Mouse (Mus musculus) T-helper 2 cell (primary cell): ENCODE data around the gene Celf1.

Experiments
- in situ Hi-C: fragments of 300-600 bp; cut with MboI, MseI; formaldehyde crosslinking; loops from one replicate; pipeline ENCODE4 v1.15.1; 2025; ENCODE audit warnings: high pct_unique_total_duplicates

Gene Celf1

DNA sequence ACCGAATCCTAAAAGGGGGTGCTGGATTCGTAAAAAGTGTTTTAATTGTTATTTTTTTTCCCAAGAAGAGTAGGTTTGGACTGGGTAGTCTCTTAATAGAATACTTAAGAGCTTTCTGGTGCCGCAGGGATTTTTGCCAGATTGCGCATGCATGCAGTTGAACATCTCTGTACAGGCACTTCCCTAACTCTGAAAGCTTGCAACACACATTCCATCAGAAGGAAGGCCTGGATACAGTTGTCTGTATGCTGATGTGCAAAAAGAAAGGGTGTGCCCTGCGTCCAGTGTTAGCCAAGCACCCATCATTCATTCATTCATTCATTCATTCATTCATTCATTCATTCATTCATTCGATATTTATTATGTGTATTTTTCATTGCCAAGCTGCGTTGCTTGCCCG lies 432 bp upstream of the Celf1 start:
- in situ Hi-C loops, result no loop called here

GRCm38 (mm10) chr2:90941744-90942143 lies 1.6 kb downstream of the Celf1 start:
- in situ Hi-C loops, result no loop called here

- in situ Hi-C loops, result no loop called here
Measured at GRCm38 (mm10) chr2:90950149-90950548, 10.0 kb downstream of the Celf1 start.

GRCm38 (mm10) chr2:90950582-90951194 lies 10.5 kb downstream of the Celf1 start:
- in situ Hi-C loops, result no loop called here

- in situ Hi-C loops, result no loop called here
Measured at GRCm38 (mm10) chr2:90953461-90953860, 13.3 kb downstream of the Celf1 start.

GRCm38 (mm10) chr2:90956053-90956452 lies 15.9 kb downstream of the Celf1 start:
- in situ Hi-C loops, result no loop called here

- in situ Hi-C loops, result no loop called here
Measured at GRCm38 (mm10) chr2:90958856-90959255, 18.7 kb downstream of the Celf1 start.

- in situ Hi-C loops, result no loop called here
Measured at GRCm38 (mm10) chr2:90960012-90960411, 19.8 kb downstream of the Celf1 start.

GRCm38 (mm10) chr2:90963304-90963703 lies 23.1 kb downstream of the Celf1 start:
- in situ Hi-C loops, result no loop called here

DNA sequence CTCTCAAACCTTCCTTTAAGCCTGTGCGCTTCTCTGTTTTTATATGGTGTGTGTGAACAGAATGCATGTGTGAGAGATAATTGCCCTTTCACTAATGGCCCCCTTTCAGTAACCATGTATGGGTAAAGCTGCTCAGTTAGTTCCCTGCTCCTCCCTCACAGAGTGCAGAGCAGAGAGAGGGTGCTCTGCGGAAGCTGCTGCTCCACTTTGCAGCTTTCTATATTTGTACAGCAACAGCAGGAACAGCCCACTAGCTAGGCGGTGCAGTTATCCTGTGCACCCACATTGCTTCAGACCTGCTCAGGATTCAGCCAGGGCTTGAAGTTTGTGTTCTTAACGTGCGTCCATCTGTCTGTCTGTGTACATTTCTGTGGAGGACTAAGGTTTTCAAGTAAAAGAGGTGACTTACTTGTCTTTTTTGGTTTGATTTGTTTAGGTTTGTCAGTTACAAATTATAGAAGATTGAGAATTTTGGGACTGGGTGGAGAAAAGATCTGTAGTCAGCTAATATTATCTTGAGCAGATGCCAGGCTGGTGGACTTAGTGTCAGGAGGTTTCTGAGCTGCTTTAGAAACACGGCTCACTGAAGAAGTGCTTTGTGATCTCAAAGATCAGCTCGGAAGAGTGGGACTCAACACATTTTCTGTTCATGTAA lies 24.8 kb downstream of the Celf1 start:
- in situ Hi-C loops, result no loop called here

DNA sequence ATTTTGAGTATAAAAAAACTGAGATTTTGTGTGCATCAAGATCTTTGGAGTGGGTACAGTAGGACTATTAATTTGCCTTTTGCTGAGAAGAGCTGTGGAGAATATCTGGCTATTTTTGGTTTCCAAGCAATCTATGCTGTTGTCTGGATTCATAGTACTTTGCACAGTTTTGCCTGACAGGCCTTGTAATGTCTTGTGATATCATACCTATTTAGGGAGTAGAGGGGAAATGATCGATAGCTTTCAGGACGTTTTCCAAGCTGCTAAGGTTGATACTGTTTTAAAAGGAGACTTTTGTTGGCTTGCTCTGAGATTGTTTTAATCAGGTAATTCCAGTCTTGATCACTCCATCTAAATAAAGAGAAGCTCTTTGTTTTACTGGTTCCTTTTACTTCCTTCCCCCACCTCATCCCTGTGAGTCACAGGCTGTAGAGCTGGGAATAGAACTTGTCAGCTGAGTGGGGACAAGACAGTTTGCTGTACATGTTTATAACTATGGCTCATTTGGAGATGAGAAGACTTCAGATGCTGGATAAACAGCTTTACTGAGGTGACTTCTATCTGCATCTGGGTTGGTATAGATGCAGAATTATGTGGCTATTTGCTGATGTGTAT lies 25.4 kb downstream of the Celf1 start:
- in situ Hi-C loops, result no loop called here

- in situ Hi-C loops, result no loop called here
Measured at GRCm38 (mm10) chr2:90970606-90971005, 30.4 kb downstream of the Celf1 start.

- in situ Hi-C loops, result no loop called here
Measured at GRCm38 (mm10) chr2:90974101-90974500, 33.9 kb downstream of the Celf1 start.

GRCm38 (mm10) chr2:90975181-90975835 lies 35.1 kb downstream of the Celf1 start:
- in situ Hi-C loops, result no loop called here

DNA sequence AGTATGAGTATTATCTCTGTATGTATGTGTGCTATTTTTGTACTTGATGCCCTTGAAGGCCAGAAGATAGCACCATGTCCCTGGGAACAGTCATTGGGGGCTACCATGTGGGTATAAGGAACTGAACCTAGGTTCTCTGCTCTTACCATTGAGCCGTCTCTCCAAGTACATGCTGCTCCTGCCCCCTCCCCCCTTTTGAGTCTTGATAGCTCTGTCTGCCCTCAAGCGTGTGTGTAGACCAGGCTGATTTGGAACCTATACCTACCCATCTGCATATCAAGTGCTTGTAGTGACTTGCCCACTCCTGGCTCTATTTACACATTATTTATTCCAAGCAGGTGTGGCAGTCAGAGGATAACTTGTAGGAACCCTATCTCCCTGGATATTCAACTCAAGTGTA lies 36.4 kb downstream of the Celf1 start:
- in situ Hi-C loops, result no loop called here

DNA sequence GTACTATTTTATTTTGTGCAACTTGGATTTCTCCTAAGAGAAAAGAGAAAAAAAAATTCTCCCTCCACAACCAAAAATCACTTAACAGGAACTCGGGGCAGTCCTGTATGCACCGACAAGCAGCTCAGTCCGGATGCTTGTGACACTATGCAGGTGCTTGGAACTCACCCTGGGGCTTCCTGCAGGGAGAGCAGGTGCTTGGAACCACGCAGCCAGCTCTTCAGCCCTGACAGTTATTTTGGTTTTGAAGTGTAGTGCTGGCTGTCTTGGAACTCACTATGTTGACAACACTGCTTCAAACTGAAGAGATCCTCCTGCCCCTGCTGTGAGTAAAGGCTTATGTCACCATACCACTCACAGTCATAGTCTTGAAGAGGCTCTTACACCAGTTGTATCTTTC lies 37.1 kb downstream of the Celf1 start:
- in situ Hi-C loops, result no loop called here

GRCm38 (mm10) chr2:90986055-90986454 lies 45.9 kb downstream of the Celf1 start:
- in situ Hi-C loops, result no loop called here

- in situ Hi-C loops, result no loop called here
Measured at GRCm38 (mm10) chr2:91008536-91008935, 68.4 kb downstream of the Celf1 start.

DNA sequence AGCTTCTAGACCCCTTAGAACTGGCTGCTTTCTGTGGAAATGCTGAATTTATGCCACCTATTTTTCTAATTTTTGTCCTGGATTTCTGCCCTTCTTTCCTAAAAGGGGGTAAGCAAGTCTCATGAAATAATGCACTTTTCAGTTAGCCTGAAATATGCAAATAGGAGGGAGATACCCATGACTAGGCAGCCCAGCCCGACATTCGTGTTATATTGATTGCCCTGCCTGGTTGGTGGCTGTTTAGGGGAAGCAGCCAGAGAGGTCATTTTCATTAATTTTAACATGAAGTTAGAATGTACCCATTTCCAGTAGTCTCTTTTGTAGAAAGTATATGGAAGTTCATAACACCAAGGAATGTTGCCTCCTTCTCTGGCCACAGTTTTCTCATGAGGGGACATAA lies 73.7 kb downstream of the Celf1 start:
- in situ Hi-C loops, result no loop called here

- in situ Hi-C loops, result no loop called here
Measured at GRCm38 (mm10) chr2:91015386-91015785, 75.2 kb downstream of the Celf1 start.

GRCm38 (mm10) chr2:91018061-91018788 lies 78.0 kb downstream of the Celf1 start:
- in situ Hi-C loops, result no loop called here

DNA sequence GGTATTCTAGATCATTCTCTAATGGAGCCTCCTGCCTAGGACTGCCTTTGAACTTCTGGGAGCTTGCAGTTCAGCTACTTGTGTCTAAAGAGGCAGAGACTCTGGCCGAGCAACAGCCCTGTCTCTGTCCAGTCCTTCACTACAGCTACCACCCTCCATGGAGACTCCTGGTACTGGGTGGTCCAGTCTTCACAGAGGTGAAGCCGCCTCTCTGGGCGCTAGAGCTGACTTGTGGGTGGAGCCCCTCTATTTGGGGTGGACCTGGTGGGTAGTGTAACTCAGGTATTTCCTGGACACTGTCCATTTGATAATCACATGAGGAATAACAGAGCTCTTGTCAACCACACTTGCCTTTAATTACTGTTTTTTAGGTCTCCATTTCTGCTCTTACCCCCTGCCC lies 79.7 kb downstream of the Celf1 start:
- in situ Hi-C loops, result no loop called here
